Mouse (Mus musculus): ENCODE data around the gene Pank1. TPM values are rescaled to one million over a fixed set of nuclear protein-coding genes. Genes with fewer than 3 reads are reported as not detected.

Pank1 gene
- total and polyA plus RNA-seq, 3 experiments: 4.7 to 83.6 (median 64.5) TPM

Small RNA genes within 50 kb of the gene (microRNA-seq; reads per million reads assigned to microRNA genes)
- gene Mir107: 2,278 to 2,457 reads per million in 2 experiments

Other genes with a start within 250 kb of the Pank1 start
- under 1 TPM; 0.23 to 0.28 TPM for gene Ifit1bl2, start 238.7 kb downstream of the Pank1 start, total RNA-seq (2021)
- 0.02 and 0.03 TPM in 2 replicates for gene Ifit1bl2, start 238.7 kb downstream of the Pank1 start, polyA plus RNA-seq (2012; rRNA removed)
- 1 to 10 TPM; 4.3 to 4.8 TPM for gene Ifit1, start 238.6 kb downstream of the Pank1 start, total RNA-seq (2021)
- gene Ifit1, start 238.6 kb downstream of the Pank1 start, polyA plus RNA-seq (2012; rRNA removed): 2.0 and 2.1 TPM in 2 replicates
- gene Slc16a12, start 132.2 kb downstream of the Pank1 start, total RNA-seq (2021): under 1 TPM; 0.46 to 0.79 TPM
- 0.13 and 0.24 TPM in 2 replicates for gene Slc16a12, start 132.2 kb downstream of the Pank1 start, polyA plus RNA-seq (2012; rRNA removed)
- gene Kif20b, start 42.9 kb upstream of the Pank1 start, total RNA-seq (2021): 1 to 10 TPM; 1.4 to 2.9 TPM
- gene Kif20b, start 42.9 kb upstream of the Pank1 start, polyA plus RNA-seq (2012; rRNA removed): not detected in 2 replicates